Mouse (Mus musculus): ENCODE measurements around the gene Ksr1. TPM values are rescaled to one million over a fixed set of nuclear protein-coding genes. Genes with fewer than 3 reads are reported as not detected.

Ksr1 gene
- polyA plus RNA-seq, 1 experiment from 2014 or later, result 5.8 TPM

GRCm38 (mm10) chr11:79065463-79066190, 80.6 kb downstream of the Ksr1 start:
- DNase-seq, result no peak

GRCm38 (mm10) chr11:79064311-79064710, 81.9 kb downstream of the Ksr1 start:
- H3K4me3 ChIP-seq (replicated peaks; ENCODE audit: low read depth, low read length), result no peak overlapping the region
- H3K4me2 ChIP-seq (ENCODE audit: low read length), result no peak overlapping the region
- 57% methylated on average over 8 of the region's 8 CpGs for WGBS
- no peak overlapping the region for H3K27ac ChIP-seq (replicated peaks; ENCODE audit: low read depth, low read length)
- no peak overlapping the region for H3K9ac ChIP-seq (replicated peaks; ENCODE audit: low read length)
- no peaks in the 10 kb centered on the region for H3K36me3 ChIP-seq (ENCODE audit: control insufficient read depth, insufficient read depth, low read length)
- ATAC-seq (ENCODE audit: low FRiP score, low TSS enrichment), result no peak
- no peak for DNase-seq
- 0 out of 2 replicates have a peak, but pooled peaks cover 3% of the 10 kb centered on the region for H3K4me1 ChIP-seq (ENCODE audit: control insufficient read depth, insufficient read depth, low read length)
- no peaks in the 10 kb centered on the region for H3K27me3 ChIP-seq (ENCODE audit: control insufficient read depth, insufficient read depth, low read length)
- no peaks in the 10 kb centered on the region for H3K9me3 ChIP-seq (ENCODE audit: control insufficient read depth, low read length)

More at GRCm38 (mm10) chr11:79065463-79066190, 80.6 kb downstream of the Ksr1 start:
- Histone ChIP-seq H3K27me3 (ENCODE audit: control insufficient read depth, insufficient read depth, low read length) (no peaks in the 10 kb centered on the region), H3K9ac (replicated peaks; ENCODE audit: low read length) (no peak overlapping the region), H3K36me3 (ENCODE audit: control insufficient read depth, insufficient read depth, low read length) (no peaks in the 10 kb centered on the region), H3K9me3 (ENCODE audit: control insufficient read depth, low read length) (no peaks in the 10 kb centered on the region), H3K27ac (replicated peaks; ENCODE audit: low read depth, low read length) (no peak overlapping the region), H3K4me3 (replicated peaks; ENCODE audit: low read depth, low read length) (no peak overlapping the region), H3K4me2 (ENCODE audit: low read length) (no peak overlapping the region), H3K4me1 (ENCODE audit: control insufficient read depth, insufficient read depth, low read length) (peaks cover 9% of the 10 kb centered on the region)
- 84% methylated on average over 11 of the region's 11 CpGs for WGBS
- ATAC-seq (ENCODE audit: low FRiP score, low TSS enrichment), result no peak

- H3K27me3 ChIP-seq (ENCODE audit: control insufficient read depth, insufficient read depth, low read length), result no peaks in the 10 kb centered on the region
- no peak overlapping the region for H3K9ac ChIP-seq (replicated peaks; ENCODE audit: low read length)
- no peak overlapping the region for H3K4me3 ChIP-seq (replicated peaks; ENCODE audit: low read depth, low read length)
- no peaks in the 10 kb centered on the region for H3K9me3 ChIP-seq (ENCODE audit: control insufficient read depth, low read length)
- DNase-seq (no peak), ATAC-seq (ENCODE audit: low FRiP score, low TSS enrichment) (no peak)
- 76% methylated on average over 7 of the region's 7 CpGs for WGBS
- 0 out of 2 replicates have a peak, but pooled peaks cover 3% of the 10 kb centered on the region for H3K4me1 ChIP-seq (ENCODE audit: control insufficient read depth, insufficient read depth, low read length)
- H3K4me2 ChIP-seq (ENCODE audit: low read length), result no peak overlapping the region
- H3K27ac ChIP-seq (replicated peaks; ENCODE audit: low read depth, low read length), result 0 out of 2 replicates have a peak overlapping the region, but pooled peaks have one; percentile 20
- no peaks in the 10 kb centered on the region for H3K36me3 ChIP-seq (ENCODE audit: control insufficient read depth, insufficient read depth, low read length)
These were observed 82.6 kb downstream of the Ksr1 start for GRCm38 (mm10) chr11:79063616-79064015.

DNA sequence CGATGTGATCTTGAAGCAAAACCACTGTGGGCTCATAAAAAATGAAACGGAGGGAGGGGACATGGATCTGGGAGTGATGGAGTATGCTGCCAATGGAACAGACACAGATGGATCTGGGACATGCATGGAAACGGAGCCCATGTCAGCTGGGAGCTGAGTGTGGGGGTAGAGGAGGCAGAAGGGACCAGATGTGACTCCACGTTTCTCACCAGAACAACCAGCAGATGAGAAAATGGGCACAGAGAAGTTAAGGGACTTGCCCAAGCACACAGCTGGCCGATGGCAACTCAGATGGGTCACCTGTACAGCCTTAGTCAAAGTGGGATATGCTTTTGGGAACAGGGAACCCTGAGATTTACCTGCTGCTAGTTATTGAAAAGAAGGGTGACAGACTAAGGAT, 83.3 kb downstream of the Ksr1 start:
- no peak for DNase-seq
- Histone ChIP-seq H3K27ac (replicated peaks; ENCODE audit: low read depth, low read length) (no peak overlapping the region), H3K4me1 (ENCODE audit: control insufficient read depth, insufficient read depth, low read length) (peaks cover 7% of the 10 kb centered on the region; the same call in 1 of the 2 replicates), H3K27me3 (ENCODE audit: control insufficient read depth, insufficient read depth, low read length) (no peaks in the 10 kb centered on the region), H3K9ac (replicated peaks; ENCODE audit: low read length) (no peak overlapping the region), H3K4me3 (replicated peaks; ENCODE audit: low read depth, low read length) (no peak overlapping the region), H3K9me3 (ENCODE audit: control insufficient read depth, low read length) (no peaks in the 10 kb centered on the region), H3K4me2 (ENCODE audit: low read length) (no peak overlapping the region), H3K36me3 (ENCODE audit: control insufficient read depth, insufficient read depth, low read length) (no peaks in the 10 kb centered on the region)
- no peak for ATAC-seq (ENCODE audit: low FRiP score, low TSS enrichment)
- 91% methylated on average over 5 of the region's 5 CpGs for WGBS

GRCm38 (mm10) chr11:79061839-79062238, 84.4 kb downstream of the Ksr1 start:
- no peak for ATAC-seq (ENCODE audit: low FRiP score, low TSS enrichment)
- Histone ChIP-seq H3K9me3 (ENCODE audit: control insufficient read depth, low read length) (no peaks in the 10 kb centered on the region), H3K36me3 (ENCODE audit: control insufficient read depth, insufficient read depth, low read length) (no peaks in the 10 kb centered on the region), H3K4me3 (replicated peaks; ENCODE audit: low read depth, low read length) (no peak overlapping the region), H3K4me2 (ENCODE audit: low read length) (no peak overlapping the region), H3K27me3 (ENCODE audit: control insufficient read depth, insufficient read depth, low read length) (no peaks in the 10 kb centered on the region), H3K27ac (replicated peaks; ENCODE audit: low read depth, low read length) (no peak overlapping the region), H3K4me1 (ENCODE audit: control insufficient read depth, insufficient read depth, low read length) (peaks cover 10% of the 10 kb centered on the region; the same call in 1 of the 2 replicates), H3K9ac (replicated peaks; ENCODE audit: low read length) (no peak overlapping the region)
- no peak for DNase-seq
- WGBS, result 40% methylated on average over 7 of the region's 7 CpGs

GRCm38 (mm10) chr11:79059850-79060249, 86.4 kb downstream of the Ksr1 start:
- ATAC-seq (ENCODE audit: low FRiP score, low TSS enrichment) (no peak), DNase-seq (no peak)
- H3K9me3 ChIP-seq (ENCODE audit: control insufficient read depth, low read length), result no peaks in the 10 kb centered on the region
- H3K9ac ChIP-seq (replicated peaks; ENCODE audit: low read length), result no peak overlapping the region
- 85% methylated on average over 5 of the region's 5 CpGs for WGBS
- H3K36me3 ChIP-seq (ENCODE audit: control insufficient read depth, insufficient read depth, low read length), result no peaks in the 10 kb centered on the region
- H3K27me3 ChIP-seq (ENCODE audit: control insufficient read depth, insufficient read depth, low read length), result no peaks in the 10 kb centered on the region
- H3K27ac ChIP-seq (replicated peaks; ENCODE audit: low read depth, low read length), result no peak overlapping the region
- no peak overlapping the region for H3K4me3 ChIP-seq (replicated peaks; ENCODE audit: low read depth, low read length)
- H3K4me1 ChIP-seq (ENCODE audit: control insufficient read depth, insufficient read depth, low read length), result peaks cover 10% of the 10 kb centered on the region; the same call in 1 of the 2 replicates
- H3K4me2 ChIP-seq (ENCODE audit: low read length), result no peak overlapping the region

DNA sequence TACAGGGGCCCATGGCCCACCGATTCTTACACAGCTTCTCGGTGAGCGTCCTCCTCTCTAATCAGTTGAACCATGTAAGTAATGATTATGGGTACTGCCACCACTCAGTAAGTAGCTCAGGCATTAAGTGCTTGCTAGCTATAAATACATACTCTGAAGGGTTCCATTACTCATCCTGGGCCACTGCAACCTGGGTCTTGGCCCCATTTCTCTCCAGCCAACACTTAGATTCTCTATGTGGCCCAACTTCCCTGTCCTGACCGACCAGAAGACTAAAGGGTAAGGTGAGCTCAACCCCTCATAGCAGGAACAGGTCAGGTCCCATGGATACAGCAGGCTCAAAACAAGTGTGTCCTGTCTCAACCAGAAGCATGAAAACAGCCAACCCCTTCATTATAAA, 87.1 kb downstream of the Ksr1 start:
- Histone ChIP-seq H3K4me3 (replicated peaks; ENCODE audit: low read depth, low read length) (no peak overlapping the region), H3K4me1 (ENCODE audit: control insufficient read depth, insufficient read depth, low read length) (peaks cover 10% of the 10 kb centered on the region; the same call in 1 of the 2 replicates), H3K27ac (replicated peaks; ENCODE audit: low read depth, low read length) (no peak overlapping the region), H3K36me3 (ENCODE audit: control insufficient read depth, insufficient read depth, low read length) (no peaks in the 10 kb centered on the region), H3K27me3 (ENCODE audit: control insufficient read depth, insufficient read depth, low read length) (no peaks in the 10 kb centered on the region), H3K9ac (replicated peaks; ENCODE audit: low read length) (no peak overlapping the region), H3K9me3 (ENCODE audit: control insufficient read depth, low read length) (no peaks in the 10 kb centered on the region), H3K4me2 (ENCODE audit: low read length) (no peak overlapping the region)
- 96% methylated on average over 4 of the region's 4 CpGs for WGBS
- DNase-seq (no peak), ATAC-seq (ENCODE audit: low FRiP score, low TSS enrichment) (no peak)

DNA sequence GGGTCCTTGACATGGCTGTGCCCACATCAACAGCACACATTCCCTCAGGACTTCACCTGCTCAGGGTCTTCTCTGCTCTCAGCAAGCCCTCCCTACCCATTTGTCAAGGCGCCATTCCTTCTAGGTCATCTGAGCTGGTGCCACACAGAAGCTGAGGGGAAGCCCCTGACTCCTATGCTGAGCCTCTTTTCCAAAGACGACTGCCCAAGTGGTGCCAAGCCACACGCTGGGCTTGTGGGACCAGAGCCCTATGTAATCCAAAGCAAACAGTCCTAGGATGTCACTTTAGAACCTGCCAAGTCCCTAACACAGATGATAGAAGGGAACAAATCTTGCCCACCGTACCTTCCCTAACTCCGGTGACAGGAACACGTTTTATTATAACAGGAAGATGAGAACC, 87.6 kb downstream of the Ksr1 start:
- Histone ChIP-seq H3K27me3 (ENCODE audit: control insufficient read depth, insufficient read depth, low read length) (no peaks in the 10 kb centered on the region), H3K4me3 (replicated peaks; ENCODE audit: low read depth, low read length) (no peak overlapping the region), H3K9me3 (ENCODE audit: control insufficient read depth, low read length) (no peaks in the 10 kb centered on the region), H3K27ac (replicated peaks; ENCODE audit: low read depth, low read length) (no peak overlapping the region), H3K9ac (replicated peaks; ENCODE audit: low read length) (no peak overlapping the region), H3K36me3 (ENCODE audit: control insufficient read depth, insufficient read depth, low read length) (no peaks in the 10 kb centered on the region), H3K4me2 (ENCODE audit: low read length) (no peak overlapping the region), H3K4me1 (ENCODE audit: control insufficient read depth, insufficient read depth, low read length) (peaks cover 10% of the 10 kb centered on the region; the same call in 1 of the 2 replicates)
- WGBS, result 91% methylated on average over 6 of the region's 6 CpGs
- DNase-seq, result no peak
- no peak for ATAC-seq (ENCODE audit: low FRiP score, low TSS enrichment)

- no peak overlapping the region for H3K27ac ChIP-seq (replicated peaks; ENCODE audit: low read depth, low read length)
- DNase-seq (peak; percentile 39), ATAC-seq (ENCODE audit: low FRiP score, low TSS enrichment) (no peak)
- WGBS, result 47% methylated on average over 4 of the region's 4 CpGs
- H3K9me3 ChIP-seq (ENCODE audit: control insufficient read depth, low read length), result no peaks in the 10 kb centered on the region
- H3K27me3 ChIP-seq (ENCODE audit: control insufficient read depth, insufficient read depth, low read length), result no peaks in the 10 kb centered on the region
- H3K4me3 ChIP-seq (replicated peaks; ENCODE audit: low read depth, low read length), result no peak overlapping the region
- H3K36me3 ChIP-seq (ENCODE audit: control insufficient read depth, insufficient read depth, low read length), result no peaks in the 10 kb centered on the region
- no peak overlapping the region for H3K9ac ChIP-seq (replicated peaks; ENCODE audit: low read length)
- H3K4me2 ChIP-seq (ENCODE audit: low read length), result no peak overlapping the region
- H3K4me1 ChIP-seq (ENCODE audit: control insufficient read depth, insufficient read depth, low read length), result peaks cover 12% of the 10 kb centered on the region
These were observed 88.4 kb downstream of the Ksr1 start for GRCm38 (mm10) chr11:79057809-79058208.
